Comparison of ENCODE assay signal across 8 mouse cellular contexts in genomic region chr2:33908374-33908773, GRCm38 (mm10). TPM values are rescaled to one million over a fixed set of nuclear protein-coding genes. Genes with fewer than 3 reads are reported as not detected.
DNase-seq lines count a peak whose midpoint lies in the region; ATAC-seq and TF ChIP-seq lines count a peak whose summit lies in the region.
"Had no signal": no experiment of that assay in that cellular context is flagged by ENCODE, and none has a peak within 500 bp of the region (broad histone marks: within the 10 kb centered on the region; RNA-seq: fewer than 3 reads in every experiment).

No protein-coding gene starts in this region.

- peak; percentile 97 for ATAC-seq in CD4-positive, CD25-positive, alpha-beta regulatory T cell, adult 4 months
- ATAC-seq in lung, embryonic 14.5 days (ENCODE audit: insufficient read depth), result peak; percentile 95
- ATAC-seq in stomach, postnatal 0 days (ENCODE audit: low FRiP score, low TSS enrichment), result peak; percentile 76
- ATAC-seq in midbrain, embryonic 16.5 days, result no peak

- no peak for TF ChIP-seq POLR2A in bone marrow macrophage, adult 2 months (IDR thresholded peaks at IDR 0.05; ENCODE audit: borderline replicate concordance, low read depth, low read length)

- TF ChIP-seq EP300 in stomach, postnatal 0 days (optimal IDR thresholded peaks at IDR 0.05), result no peak

- no peak overlapping the region for H3K4me3 ChIP-seq in bone marrow macrophage, adult 2 months (ENCODE audit: insufficient read depth, low read length)
- no peak overlapping the region for H3K4me3 ChIP-seq in heart, embryonic 10.5 days
- no peak overlapping the region for H3K4me3 ChIP-seq in lung, embryonic 14.5 days (ENCODE audit: low read depth, low read length)
- H3K4me3 ChIP-seq in stomach, postnatal 0 days (ENCODE audit: low read depth, low read length), result no peak overlapping the region
- no peak overlapping the region for H3K4me3 ChIP-seq in midbrain, embryonic 16.5 days (ENCODE audit: low read depth, low read length)
- H3K4me3 ChIP-seq: neural tube, embryonic 12.5 days had no signal

- H3K9me3 ChIP-seq in heart, embryonic 10.5 days, result no peaks in the 10 kb centered on the region
- no peaks in the 10 kb centered on the region for H3K9me3 ChIP-seq in lung, embryonic 14.5 days (ENCODE audit: low read depth, low read length)
- no peaks in the 10 kb centered on the region for H3K9me3 ChIP-seq in stomach, postnatal 0 days (ENCODE audit: control insufficient read depth, low read length)
- H3K9me3 ChIP-seq in midbrain, embryonic 16.5 days (replicated peaks; ENCODE audit: control insufficient read depth, low read length, poor library complexity, severe bottlenecking), result no peaks in the 10 kb centered on the region; the same call in 1 of the 2 replicates

- H3K27ac ChIP-seq in bone marrow macrophage, adult 2 months (ENCODE audit: insufficient read depth, low read depth, low read length), result peak overlapping the region; percentile 85
- H3K27ac ChIP-seq in heart, embryonic 10.5 days, result peak overlapping the region; percentile 26; the same call in 1 of the 2 replicates
- H3K27ac ChIP-seq in lung, embryonic 14.5 days (ENCODE audit: low read depth), result peak overlapping the region; percentile 48
- peak overlapping the region; percentile 58 for H3K27ac ChIP-seq in stomach, postnatal 0 days (replicated peaks)
- no peak overlapping the region for H3K27ac ChIP-seq in midbrain, embryonic 16.5 days (ENCODE audit: low read length)
- H3K27ac ChIP-seq: neural tube, embryonic 12.5 days had no signal

- H3K27me3 ChIP-seq in heart, embryonic 10.5 days (ENCODE audit: insufficient read depth, poor library complexity, severe bottlenecking), result peaks cover 56% of the 10 kb centered on the region
- H3K27me3 ChIP-seq in lung, embryonic 14.5 days (ENCODE audit: insufficient read depth, low read length), result no peaks in the 10 kb centered on the region
- H3K27me3 ChIP-seq in stomach, postnatal 0 days (ENCODE audit: control insufficient read depth, insufficient read depth, low read length), result no peaks in the 10 kb centered on the region
- H3K27me3 ChIP-seq in midbrain, embryonic 16.5 days (ENCODE audit: control insufficient read depth, insufficient read depth, low read depth, low read length), result no peaks in the 10 kb centered on the region
- H3K27me3 ChIP-seq: neural tube, embryonic 12.5 days had no signal

- no peaks in the 10 kb centered on the region for H3K36me3 ChIP-seq in heart, embryonic 10.5 days
- no peaks in the 10 kb centered on the region for H3K36me3 ChIP-seq in lung, embryonic 14.5 days (ENCODE audit: insufficient read depth)
- no peaks in the 10 kb centered on the region for H3K36me3 ChIP-seq in stomach, postnatal 0 days (ENCODE audit: control insufficient read depth, insufficient read depth, low read length)
- H3K36me3 ChIP-seq in midbrain, embryonic 16.5 days (ENCODE audit: control insufficient read depth, insufficient read depth, low read length), result no peaks in the 10 kb centered on the region
- H3K36me3 ChIP-seq: neural tube, embryonic 12.5 days had no signal

- no peak for DNase-seq in heart, embryonic 10.5 days (ENCODE audit: low spot score)
- DNase-seq in kidney, adult 8-10 months, result peak; percentile 14 to 22
- peak; percentile 87 for DNase-seq in lung, embryonic 14.5 days
- DNase-seq in stomach, postnatal 0 days (ENCODE audit: low spot score), result no peak

- WGBS in heart, embryonic 10.5 days, result 44% methylated on average over 8 of the region's 8 CpGs
- WGBS in lung, embryonic 14.5 days, result 5% methylated on average over 8 of the region's 8 CpGs
- WGBS in stomach, postnatal 0 days, result 8% methylated on average over 8 of the region's 8 CpGs
- WGBS in midbrain, embryonic 16.5 days, result 65% methylated on average over 8 of the region's 8 CpGs

- no peak for TF ChIP-seq CTCF in bone marrow macrophage, adult 2 months (IDR thresholded peaks at IDR 0.05; ENCODE audit: low read depth, low read length)
- TF ChIP-seq CTCF in lung, embryonic 14.5 days (IDR thresholded peaks at IDR 0.05; ENCODE audit: low read depth), result no peak
- TF ChIP-seq CTCF in stomach, postnatal 0 days (IDR thresholded peaks at IDR 0.05; ENCODE audit: low read depth), result no peak

- no peak overlapping the region for H3K4me2 ChIP-seq in lung, embryonic 14.5 days
- no peak overlapping the region for H3K4me2 ChIP-seq in stomach, postnatal 0 days (replicated peaks; ENCODE audit: low read depth)
- H3K4me2 ChIP-seq in midbrain, embryonic 16.5 days (ENCODE audit: low read length), result no peak overlapping the region
- H3K4me2 ChIP-seq: neural tube, embryonic 12.5 days had no signal

- H3K4me1 ChIP-seq in bone marrow macrophage, adult 2 months (ENCODE audit: control insufficient read depth, insufficient read depth, low read length), result peaks cover 20% of the 10 kb centered on the region
- H3K4me1 ChIP-seq in heart, embryonic 10.5 days, result peaks cover 12% of the 10 kb centered on the region
- H3K4me1 ChIP-seq in lung, embryonic 14.5 days (ENCODE audit: insufficient read depth), result peaks cover 10% of the 10 kb centered on the region
- H3K4me1 ChIP-seq in stomach, postnatal 0 days (replicated peaks; ENCODE audit: control insufficient read depth, insufficient read depth), result no peaks in the 10 kb centered on the region
- H3K4me1 ChIP-seq in midbrain, embryonic 16.5 days (ENCODE audit: control insufficient read depth, insufficient read depth, low read length), result no peaks in the 10 kb centered on the region
- H3K4me1 ChIP-seq: neural tube, embryonic 12.5 days had no signal

- no peak overlapping the region; the same call in 1 of the 2 replicates for H3K9ac ChIP-seq in lung, embryonic 14.5 days
- no peak overlapping the region for H3K9ac ChIP-seq in stomach, postnatal 0 days (ENCODE audit: low read length)
- no peak overlapping the region for H3K9ac ChIP-seq in midbrain, embryonic 16.5 days (ENCODE audit: low read depth, low read length)
- H3K9ac ChIP-seq: neural tube, embryonic 12.5 days had no signal

RNA-seq across cellular contexts. Expression of gene Mvb12b, which starts 20.6 kb away (rescaled TPM):
- 1 to 10 TPM; 1.7 to 2.7 TPM for polyA plus RNA-seq in CD4-positive, CD25-positive, alpha-beta regulatory T cell, adult 4 months (2017; shearing (Covaris generic))
- polyA plus RNA-seq in bone marrow macrophage, adult 2 months (2012; ENCODE audit: insufficient read depth, insufficient read length, missing spikeins), result 12.8 and 17.0 TPM in 2 replicates
- 10.0 and 16.6 TPM in 2 replicates for polyA plus RNA-seq in heart, embryonic 10.5 days (2016; fragmentation: Nextera tagmentation; extraction: Ambion mirVana)
- polyA plus RNA-seq in lung, embryonic 14.5 days (2014; fragmentation: Nextera tagmentation; extraction: Ambion mirVana), result 20.7 and 24.8 TPM in 2 replicates
- polyA plus RNA-seq in stomach, postnatal 0 days (2015; fragmentation: Nextera tagmentation; extraction: Ambion mirVana), result 10.2 and 11.3 TPM in 2 replicates
- 56.9 and 70.2 TPM in 2 replicates for polyA plus RNA-seq in midbrain, embryonic 16.5 days (2015; fragmentation: Nextera tagmentation; extraction: Ambion mirVana)

Comparison
In these comparisons a context has a peak if more than half of its experiments do, and no peak if none do; other contexts are left out.
1. DNase-seq: peak in kidney, adult 8-10 months (2 of 2) and lung, embryonic 14.5 days (single experiment); none in heart, embryonic 10.5 days (single experiment) and stomach, postnatal 0 days (single experiment).